Mouse (Mus musculus): ENCODE measurements around the gene Wdfy3.

DNA sequence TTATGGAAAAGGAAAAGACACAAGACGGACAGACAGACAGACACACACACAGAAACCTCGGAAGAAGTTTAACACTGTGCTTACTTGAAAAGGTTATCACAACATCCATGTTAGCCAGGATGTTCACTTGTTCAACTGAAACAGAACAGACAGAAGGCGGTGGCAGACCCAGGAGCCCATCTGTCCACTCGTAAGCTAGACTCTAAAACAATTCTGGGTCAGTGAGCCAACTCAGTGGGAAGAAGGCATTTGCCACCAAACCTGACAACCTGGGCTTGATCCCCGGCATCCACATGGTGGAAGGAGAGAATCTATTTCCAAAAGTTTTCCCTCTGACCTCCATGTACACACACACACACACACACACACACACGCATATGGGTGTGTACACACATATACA lies 237.7 kb downstream of the Wdfy3 start:
- no peak for TF ChIP-seq CTCF (IDR thresholded peaks at IDR 0.05; ENCODE audit: insufficient read depth, low read depth, low read length)
- TF ChIP-seq POLR2A (IDR thresholded peaks at IDR 0.05; ENCODE audit: insufficient read depth, low read depth, low read length) = no peak

Measured in olfactory bulb, adult 2 months (tissue).